Mouse (Mus musculus) cerebellum, adult 2 months (tissue): Measurements from ENCODE around the gene Cd37.

ENCODE experiments used
- CTCF ChIP-seq: fragments of 200-500 bp; IDR thresholded peaks from 2 replicates; pipeline ENCODE4 v1.5.1; 2011; ENCODE audit warnings: low read depth, mild to moderate bottlenecking, control low read depth, low read length, moderate library complexity, borderline replicate concordance; ENCODE audit not compliant: insufficient read depth
- POLR2A ChIP-seq: fragments of 200-500 bp; IDR thresholded peaks from 2 replicates; pipeline ENCODE4 v1.6.1; 2011; ENCODE audit warnings: low read length, control low read depth, borderline replicate concordance; ENCODE audit not compliant: insufficient read depth

DNA sequence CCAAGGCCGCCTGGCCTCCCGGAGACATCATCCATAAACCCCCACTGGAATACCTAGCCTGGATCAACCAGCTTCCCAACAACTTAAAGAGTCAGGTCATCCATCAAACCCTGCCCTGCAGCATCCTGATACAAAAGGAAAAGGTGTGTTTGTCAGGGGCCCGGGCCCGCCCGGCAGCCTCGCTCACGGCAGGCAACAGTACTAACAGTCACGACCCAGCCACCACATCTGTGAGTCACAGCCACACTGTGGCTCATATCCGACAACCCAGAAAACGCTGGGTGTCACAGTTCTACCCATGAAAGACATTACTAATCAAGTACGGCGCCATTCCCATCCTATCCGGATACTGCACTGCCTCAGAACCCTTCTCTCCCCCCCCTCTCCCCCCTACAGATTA lies 47.6 kb upstream of the Cd37 start:
- TF ChIP-seq POLR2A (no peak), CTCF (no peak)
